Mouse (Mus musculus) forebrain, embryonic 14.5 days (tissue): ENCODE results near the gene Ttc8. TPM values are rescaled to one million over a fixed set of nuclear protein-coding genes. Genes with fewer than 3 reads are reported as not detected.
A peak's percentile ranks its signal among the peaks of the same experiment; 100 is the strongest.
"Not testable (repeated sequence)": the region's sequence is repeated elsewhere in the genome, so short reads cannot be mapped to it uniquely, and the experiment has no call there.

ENCODE experiments used
- ATAC-seq: fragments of 200-750 bp; cut with Nextera tagmentation; 2 replicates; pipeline ENCODE4 v1.8.0; 2017; ENCODE audit warnings: mild to moderate bottlenecking, moderate library complexity
- DNase-seq: peaks from one replicate; pipeline ENCODE4 v3.0.0-alpha.2; 2015; ENCODE audit warnings: low spot score
- H3K27ac ChIP-seq: fragments of 300-500 bp; sonication (generic); 2 replicates; pipeline ENCODE4 v1.5.1; 2014; ENCODE audit warnings: low read depth, mild to moderate bottlenecking, control low read depth, low read length, moderate library complexity
- H3K27me3 ChIP-seq: fragments of 300-500 bp; sonication (generic); replicated peaks from 2 replicates; pipeline ENCODE4 v1.6.1; 2014; ENCODE audit warnings: low read length, control low read depth, mixed read lengths; ENCODE audit not compliant: control insufficient read depth, insufficient read depth
- H3K36me3 ChIP-seq: fragments of 300-500 bp; sonication (generic); 2 replicates; pipeline ENCODE4 v1.6.1; 2014; ENCODE audit warnings: low read length, control low read depth; ENCODE audit not compliant: control insufficient read depth, insufficient read depth
- H3K4me1 ChIP-seq: fragments of 300-500 bp; sonication (generic); 2 replicates; pipeline ENCODE4 v1.6.1; 2014; ENCODE audit warnings: antibody characterized with exemption, low read length, control low read depth; ENCODE audit not compliant: control insufficient read depth, insufficient read depth
- H3K4me2 ChIP-seq: fragments of 300-500 bp; sonication (generic); 2 replicates; pipeline ENCODE4 v1.6.1; 2014; ENCODE audit warnings: mild to moderate bottlenecking, control low read depth, low read length
- H3K4me3 ChIP-seq: fragments of 300-500 bp; sonication (generic); 2 replicates; pipeline ENCODE4 v1.5.1; 2014; ENCODE audit warnings: low read depth, low read length, control low read depth
- H3K9ac ChIP-seq: fragments of 300-500 bp; sonication (generic); 2 replicates; pipeline ENCODE4 v1.6.1; 2014; ENCODE audit warnings: mild to moderate bottlenecking, low read length, control low read depth, moderate library complexity
- H3K9me3 ChIP-seq: fragments of 300-500 bp; sonication (generic); replicated peaks from 2 replicates; pipeline ENCODE4 v1.6.1; 2016; ENCODE audit warnings: low read length, control low read depth, mixed read lengths; ENCODE audit not compliant: control insufficient read depth
- WGBS: fragments of 180-500 bp; shearing (Covaris S2); extraction: QIAGEN DNeasy Blood & Tissue Kit; methylation state at CpG from one replicate; pipeline ENCODE4 v1.1.7; 2014; 5-methylcytosine and 5-hydroxymethylcytosine counted together
- polyA plus RNA-seq: library from polyadenylated mRNA; unstranded; fragments of >200 nt; fragmentation: Nextera tagmentation; extraction: Ambion mirVana; gene quantifications from 2 replicates; pipeline ENCODE4 v1.2.1, GENCODE M21; 2014

Gene Ttc8
- polyA plus RNA-seq, 1 experiment from 2014 or later: 34.8 TPM

DNA sequence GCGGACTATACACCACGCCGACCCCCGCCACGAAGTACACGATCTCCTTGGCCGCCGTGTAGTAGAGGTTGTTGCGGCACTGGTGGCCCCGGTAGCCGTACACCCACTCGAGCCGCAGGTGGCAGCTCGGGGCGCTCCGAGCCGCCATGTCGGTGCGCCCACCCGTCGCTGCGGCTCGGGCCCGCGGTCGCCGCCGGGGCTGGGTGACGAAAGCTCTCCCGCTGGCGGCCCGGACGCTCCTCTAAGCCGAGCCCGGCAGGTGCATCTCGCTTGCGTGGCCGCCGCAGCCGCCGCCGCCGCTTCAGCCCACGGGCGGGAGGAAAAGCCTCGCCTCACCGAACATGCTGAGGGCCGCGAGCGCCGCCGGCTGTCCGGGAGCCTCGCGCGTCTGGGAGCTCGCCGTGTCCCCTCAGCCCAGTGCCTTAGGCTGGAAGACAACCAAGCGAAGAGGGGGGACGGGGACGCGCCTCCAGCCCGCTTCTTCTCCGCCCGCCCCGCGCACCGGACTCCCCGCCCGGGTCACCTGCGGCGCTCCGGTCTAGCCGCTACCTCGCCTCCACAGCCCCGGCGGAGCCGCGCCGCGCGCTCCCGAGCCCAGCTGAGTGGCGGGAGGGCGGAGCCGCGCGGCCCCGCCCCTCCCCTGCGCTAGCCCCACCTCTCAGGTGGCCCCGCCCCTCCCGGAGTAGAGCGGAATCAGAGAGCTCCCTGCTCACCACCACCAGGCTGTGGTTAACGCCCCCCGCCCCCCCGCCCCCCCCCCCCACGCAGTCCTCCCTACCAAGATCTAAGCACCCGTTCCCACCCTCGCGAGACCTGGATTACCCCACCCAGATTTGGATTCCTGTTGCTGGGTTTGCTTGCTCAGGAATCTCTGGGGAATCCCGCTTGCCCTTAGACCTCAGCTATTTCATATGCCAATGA is 19.2 kb upstream of the Ttc8 start, which contains the start of gene Eml5:
Gene Eml5, minus strand, starts transcription at position 604 of the 921 bp plus-strand sequence.
- Histone ChIP-seq H3K36me3 (no peaks in the 10 kb centered on the region), H3K9me3 (no peaks in the 10 kb centered on the region), H3K4me1 (peaks cover 12% of the 10 kb centered on the region; the same call in 1 of the 2 replicates), H3K9ac (peak within 1 kb of the TSS; percentile 80), H3K4me2 (peak within 1 kb of the TSS; percentile 47), H3K27ac (peak within 1 kb of the TSS; percentile 82), H3K4me3 (peak within 1 kb of the TSS; percentile 87), H3K27me3 (no peaks in the 10 kb centered on the region)
- peak; percentile 92 for ATAC-seq
- under 1% methylated on average over 84 of the region's 101 CpGs for WGBS
- peak; percentile 92 for DNase-seq

DNA sequence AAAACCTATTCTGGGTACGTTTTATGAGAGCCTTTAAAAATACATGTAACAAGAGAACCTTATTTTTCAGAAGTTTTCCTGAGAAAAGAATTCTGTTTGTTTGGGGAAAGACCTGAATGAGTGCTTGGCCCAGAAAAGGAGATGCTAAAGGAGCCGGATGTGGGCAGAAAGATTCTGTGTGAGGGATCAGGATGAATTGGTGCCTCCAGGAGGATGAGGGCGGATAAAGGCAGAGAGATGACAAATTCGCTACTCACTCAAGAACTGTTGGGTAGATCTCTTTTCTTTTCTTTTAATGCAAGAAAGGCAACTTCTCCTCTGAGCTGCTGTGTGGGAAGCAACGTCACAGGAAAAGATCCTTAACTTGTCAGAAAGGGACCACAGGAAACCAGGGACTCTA is 14.9 kb upstream of the Ttc8 start:
- ATAC-seq (no peak), DNase-seq (no peak)
- H3K4me3 ChIP-seq: no peak overlapping the region
- H3K27ac ChIP-seq: no peak overlapping the region
- no peak overlapping the region for H3K4me2 ChIP-seq
- no peaks in the 10 kb centered on the region for H3K4me1 ChIP-seq
- no peaks in the 10 kb centered on the region for H3K9me3 ChIP-seq
- 78% methylated on average over 5 of the region's 5 CpGs for WGBS
- H3K9ac ChIP-seq: no peak overlapping the region
- H3K36me3 ChIP-seq: no peaks in the 10 kb centered on the region
- H3K27me3 ChIP-seq: no peaks in the 10 kb centered on the region

DNA sequence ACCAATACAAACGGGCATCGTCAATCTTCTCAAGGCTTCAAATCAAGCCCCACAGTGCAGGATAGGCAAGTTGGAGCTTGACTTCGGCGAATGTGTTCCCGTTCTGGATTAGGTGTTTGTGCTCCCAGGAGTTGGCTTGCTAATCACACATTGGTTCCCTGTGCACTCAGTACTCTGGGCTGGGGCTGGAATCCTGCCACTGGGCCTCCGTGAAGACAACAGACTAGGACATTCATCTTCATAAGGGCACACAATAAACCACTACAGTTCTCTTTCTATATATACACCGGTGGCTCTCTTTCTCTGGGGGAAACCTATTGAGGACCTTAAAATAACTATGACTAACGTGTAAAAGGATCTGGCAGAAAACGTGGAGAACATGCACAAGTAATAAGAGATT is 10.3 kb upstream of the Ttc8 start:
- ATAC-seq: no peak
- 78% methylated on average over 9 of the region's 9 CpGs for WGBS

DNA sequence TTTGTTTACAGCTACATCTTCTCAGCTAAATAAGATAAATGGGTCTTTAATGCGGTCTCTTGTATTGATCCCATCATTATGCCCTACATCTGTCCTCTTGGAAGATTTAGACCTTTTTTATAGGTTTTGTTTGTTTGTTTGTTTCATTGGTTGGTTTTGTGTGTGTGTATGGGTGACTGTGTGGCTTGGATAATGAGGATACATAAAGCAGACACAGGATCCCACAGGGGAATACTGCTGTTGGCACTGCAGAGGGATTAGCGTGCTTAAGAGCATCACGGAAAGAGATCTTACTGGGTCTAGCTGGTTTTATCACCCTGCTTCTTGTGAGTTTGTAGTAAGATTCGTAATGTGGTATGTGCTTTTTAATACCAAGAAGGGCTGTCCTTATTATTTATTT is 10.8 kb downstream of the Ttc8 start:
- ATAC-seq: no peak
- Histone ChIP-seq H3K27me3 (no peaks in the 10 kb centered on the region), H3K27ac (no peak overlapping the region), H3K36me3 (no peaks in the 10 kb centered on the region), H3K4me1 (no peaks in the 10 kb centered on the region), H3K4me2 (no peak overlapping the region), H3K9me3 (no peaks in the 10 kb centered on the region; the same call in 1 of the 2 replicates), H3K9ac (no peak overlapping the region), H3K4me3 (no peak overlapping the region)
- DNase-seq: no peak
- WGBS: 87% methylated on average over 4 of the region's 4 CpGs

More for the DNA sequence above, 10.3 kb upstream of the Ttc8 start:
- Histone ChIP-seq H3K4me3 (no peak overlapping the region), H3K9me3 (no peaks in the 10 kb centered on the region), H3K27ac (no peak overlapping the region), H3K4me2 (no peak overlapping the region), H3K36me3 (no peaks in the 10 kb centered on the region), H3K4me1 (no peaks in the 10 kb centered on the region), H3K9ac (no peak overlapping the region), H3K27me3 (no peaks in the 10 kb centered on the region)
- DNase-seq: no peak

DNA sequence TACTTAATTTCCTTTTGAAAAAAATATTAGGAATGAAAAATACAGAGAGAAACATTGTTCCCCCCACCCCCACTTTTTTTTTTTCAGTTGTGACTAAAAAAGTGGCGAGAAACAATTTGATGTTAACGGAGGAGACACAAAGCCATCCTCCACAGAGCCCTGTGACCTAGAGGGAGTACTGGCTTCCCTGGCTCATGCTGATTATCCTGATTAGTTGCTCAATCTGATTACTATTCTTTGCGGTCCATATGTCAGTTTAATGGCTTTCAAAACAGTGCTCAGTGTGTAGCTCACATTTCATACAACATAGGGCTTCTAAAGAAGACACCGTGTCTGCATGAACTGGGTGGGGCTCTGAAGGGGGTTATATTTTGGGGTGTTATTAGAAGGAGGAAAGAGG is 12.1 kb downstream of the Ttc8 start:
- Histone ChIP-seq H3K4me3 (no peak overlapping the region), H3K4me1 (no peaks in the 10 kb centered on the region), H3K27me3 (no peaks in the 10 kb centered on the region), H3K9ac (no peak overlapping the region), H3K36me3 (no peaks in the 10 kb centered on the region), H3K9me3 (no peaks in the 10 kb centered on the region; the same call in 1 of the 2 replicates), H3K4me2 (no peak overlapping the region), H3K27ac (no peak overlapping the region)
- 78% methylated on average over 4 of the region's 4 CpGs for WGBS
- DNase-seq: no peak
- ATAC-seq: no peak

DNA sequence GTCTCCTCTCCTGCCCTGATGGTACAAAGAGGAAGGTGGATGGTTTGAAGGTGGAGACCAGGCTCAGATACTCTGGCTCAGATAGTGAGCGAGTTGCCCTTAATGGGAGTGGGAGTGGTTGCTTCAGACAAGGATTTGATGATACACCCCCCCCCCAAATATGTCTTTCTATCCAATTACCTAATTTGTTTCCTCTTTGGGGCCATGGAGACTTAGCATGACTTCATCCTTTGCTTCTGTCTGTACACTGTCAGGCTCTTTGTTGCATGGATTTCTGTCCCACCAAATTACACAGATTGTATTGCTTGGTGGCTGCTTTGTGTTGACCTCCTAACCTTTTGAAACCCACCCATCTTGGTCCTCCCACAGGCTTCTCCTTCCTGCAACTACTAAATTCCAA is 12.5 kb downstream of the Ttc8 start:
- no peak overlapping the region for H3K9ac ChIP-seq
- no peak overlapping the region for H3K4me2 ChIP-seq
- no peaks in the 10 kb centered on the region for H3K36me3 ChIP-seq
- no peaks in the 10 kb centered on the region for H3K27me3 ChIP-seq
- ATAC-seq (no peak), DNase-seq (no peak)
- no peaks in the 10 kb centered on the region for H3K4me1 ChIP-seq
- no peaks in the 10 kb centered on the region; the same call in 1 of the 2 replicates for H3K9me3 ChIP-seq
- no peak overlapping the region for H3K4me3 ChIP-seq
- WGBS: 92% methylated on average over 1 of the region's 1 CpGs
- no peak overlapping the region for H3K27ac ChIP-seq

DNA sequence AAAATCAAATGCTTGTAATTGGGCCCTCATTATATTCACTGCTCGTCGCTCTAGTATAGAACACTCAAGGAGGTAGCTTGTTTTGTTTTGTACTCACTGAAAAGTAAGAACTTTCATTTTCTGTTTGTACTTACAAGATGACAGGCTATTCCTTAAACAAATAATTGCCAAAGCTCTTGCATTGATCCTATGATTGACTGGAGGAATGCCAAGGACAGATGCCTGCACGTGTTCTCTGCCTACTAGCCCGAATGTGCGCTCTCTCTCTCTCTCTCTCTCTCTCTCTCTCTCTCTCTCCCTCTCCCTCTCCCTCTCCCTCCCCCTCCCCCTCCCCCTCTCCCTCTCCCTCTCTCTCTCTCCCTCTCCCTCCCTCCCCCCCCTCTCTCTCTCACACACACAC is 30.9 kb downstream of the Ttc8 start:
- not testable (repeated sequence) for ATAC-seq, H3K9ac ChIP-seq, H3K9me3 ChIP-seq, H3K4me2 ChIP-seq, H3K27me3 ChIP-seq, H3K36me3 ChIP-seq, H3K27ac ChIP-seq, H3K4me3 ChIP-seq, DNase-seq, H3K4me1 ChIP-seq
- WGBS: 43% methylated on average over 5 of the region's 5 CpGs

DNA sequence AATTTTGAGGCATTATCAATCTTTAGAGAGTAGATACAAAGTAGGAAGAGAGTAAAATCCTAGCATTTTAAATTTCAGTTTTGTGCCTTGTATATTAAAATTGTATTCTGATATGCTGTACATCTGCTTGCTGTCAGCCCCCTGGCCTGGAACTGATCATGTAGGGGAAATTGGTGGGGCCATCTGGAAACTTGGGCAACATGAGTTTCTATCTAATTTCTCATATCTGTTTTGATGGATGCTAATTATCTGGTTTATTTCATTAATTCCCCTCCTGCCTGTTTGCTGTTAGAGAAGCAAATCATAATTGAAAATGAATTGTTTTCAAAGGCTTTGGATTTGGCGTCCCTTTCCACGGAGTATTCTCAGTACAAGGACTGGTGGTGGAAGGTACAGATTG is 36.6 kb downstream of the Ttc8 start:
- Histone ChIP-seq H3K4me1 (peaks cover 5% of the 10 kb centered on the region; the same call in 1 of the 2 replicates), H3K9ac (no peak overlapping the region), H3K9me3 (no peaks in the 10 kb centered on the region), H3K27ac (no peak overlapping the region), H3K4me2 (no peak overlapping the region), H3K36me3 (peaks cover 6% of the 10 kb centered on the region; the same call in 1 of the 2 replicates), H3K27me3 (no peaks in the 10 kb centered on the region), H3K4me3 (no peak overlapping the region)
- DNase-seq (no peak), ATAC-seq (no peak)
- WGBS: 88% methylated on average over 2 of the region's 2 CpGs

DNA sequence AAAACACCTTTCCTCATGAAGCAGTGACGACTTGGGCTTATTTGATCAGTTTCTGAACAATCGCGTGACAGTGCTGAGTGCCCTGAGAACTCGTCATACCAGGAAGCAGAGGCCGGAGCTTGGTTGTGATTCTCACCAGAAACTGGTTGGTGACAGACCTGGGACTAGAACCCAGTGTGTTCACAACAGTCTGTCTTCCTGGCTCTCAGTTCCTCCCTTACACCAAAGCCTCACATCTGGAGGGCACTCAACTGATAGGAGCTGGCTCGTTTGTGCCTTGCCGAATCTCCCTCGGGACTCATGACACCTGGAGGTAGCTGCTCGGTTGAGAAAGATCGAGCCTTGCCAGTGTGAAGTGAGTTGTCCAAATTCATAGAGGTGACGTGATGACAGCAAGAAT is 37.1 kb downstream of the Ttc8 start:
- no peak for DNase-seq
- 88% methylated on average over 11 of the region's 11 CpGs for WGBS
- no peaks in the 10 kb centered on the region for H3K9me3 ChIP-seq
- ATAC-seq: no peak
- peaks cover 6% of the 10 kb centered on the region; the same call in 1 of the 2 replicates for H3K36me3 ChIP-seq
- H3K27me3 ChIP-seq: no peaks in the 10 kb centered on the region
- no peak overlapping the region for H3K4me3 ChIP-seq
- H3K4me2 ChIP-seq: no peak overlapping the region
- no peak overlapping the region for H3K27ac ChIP-seq
- H3K9ac ChIP-seq: no peak overlapping the region
- peaks cover 5% of the 10 kb centered on the region; the same call in 1 of the 2 replicates for H3K4me1 ChIP-seq
